Mouse (Mus musculus): ENCODE data around the gene Rplp2.

Gene Rplp2

DNA sequence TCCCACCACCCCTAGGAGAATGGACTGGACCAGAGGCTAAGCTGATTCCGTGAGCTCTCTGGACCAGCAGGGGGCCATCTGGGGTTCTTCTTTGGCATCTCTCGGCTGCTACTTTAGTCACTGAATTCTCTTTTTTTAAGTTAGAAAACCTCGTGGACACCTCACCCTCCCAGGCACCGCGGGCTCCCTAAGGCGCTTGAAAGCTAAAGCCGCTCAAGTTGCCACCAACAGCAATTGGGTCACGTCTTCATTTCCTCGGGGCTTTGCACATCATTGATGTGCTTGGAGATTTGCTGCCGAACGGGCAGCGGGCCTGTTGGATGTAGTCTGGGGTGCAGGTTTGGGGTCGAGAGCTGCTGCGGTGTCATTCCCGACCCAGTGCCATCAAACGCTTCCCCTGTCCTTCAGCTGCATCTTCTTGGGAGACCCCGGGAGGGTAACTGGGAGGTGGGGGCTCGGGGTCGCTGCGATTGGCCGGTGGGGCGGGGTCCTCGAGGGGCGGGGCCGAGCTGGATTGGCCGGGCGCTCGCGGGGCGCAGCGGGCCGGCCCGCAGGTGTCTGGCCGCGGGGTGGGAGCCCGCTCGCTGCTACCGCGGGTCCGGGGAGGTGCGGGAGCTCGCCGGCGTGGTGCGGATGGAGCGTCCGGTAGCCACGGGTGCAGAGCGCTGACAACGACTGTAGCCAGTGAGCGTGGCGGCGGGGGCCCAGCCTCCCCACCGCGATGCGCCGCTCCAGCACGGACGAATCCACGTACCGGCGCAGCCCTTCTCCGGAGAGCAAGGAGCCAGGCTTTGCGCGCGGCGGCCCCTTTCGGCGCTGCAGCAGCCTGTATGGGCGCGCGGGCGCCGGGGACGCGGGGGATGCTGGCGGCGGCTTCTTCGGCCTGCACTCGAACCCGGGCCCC lies 34.6 kb downstream of the Rplp2 start:
- peak in 1 of 2 experiments; percentile 60 for DNase-seq (ENCODE audit: low spot score in 2 of 2)

DNA sequence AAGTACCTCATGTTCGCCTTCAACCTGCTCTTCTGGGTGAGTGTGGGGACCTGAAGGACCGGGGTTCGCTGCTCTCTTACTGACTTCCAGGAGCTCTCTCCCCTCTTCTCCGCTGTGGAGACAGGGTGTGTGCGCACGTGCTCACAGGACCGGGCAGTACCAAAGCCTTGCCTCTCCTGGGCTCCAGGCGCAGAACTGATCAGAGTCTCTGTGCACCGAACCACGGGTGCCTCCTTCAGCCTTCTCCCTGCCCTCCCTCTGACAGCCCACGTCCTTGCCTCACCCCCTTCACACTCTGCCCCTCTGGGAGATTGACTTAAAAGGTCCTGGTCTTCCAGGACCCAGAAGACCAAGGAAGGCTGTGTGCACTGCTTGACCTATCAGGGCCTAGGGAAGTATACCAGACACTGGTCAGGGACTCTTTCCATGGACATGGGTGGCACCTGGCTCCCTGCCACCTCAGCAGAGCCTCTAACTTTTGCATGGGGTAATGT lies 35.4 kb downstream of the Rplp2 start:
- DNase-seq (ENCODE audit: low spot score in 2 of 2): no peak

DNA sequence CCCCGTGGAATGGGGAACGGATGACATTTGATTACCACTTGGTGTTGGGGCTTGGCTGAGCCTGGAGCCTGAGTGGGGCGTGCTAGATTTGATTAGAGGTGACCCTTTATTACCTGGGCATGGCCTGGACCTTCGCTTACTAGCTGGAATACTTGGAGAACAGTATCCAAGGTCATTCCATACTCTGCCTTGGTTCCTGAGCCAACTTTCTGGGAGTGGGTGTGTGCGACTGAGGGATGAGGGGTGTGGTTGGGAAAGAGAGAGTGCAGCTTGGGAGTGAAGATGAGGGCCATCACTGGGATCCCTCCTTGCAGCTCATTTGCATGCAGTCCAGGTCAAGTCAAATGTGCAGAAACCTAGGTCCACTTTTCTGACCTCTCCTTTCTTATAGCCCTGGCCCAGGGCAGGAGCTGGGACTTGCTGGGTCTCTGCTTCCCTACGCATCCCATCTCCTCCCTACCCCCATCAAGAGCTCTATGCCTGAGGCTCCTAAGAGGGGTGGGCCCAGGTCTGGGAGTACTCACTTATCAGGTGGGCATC lies 36.0 kb downstream of the Rplp2 start:
- DNase-seq (ENCODE audit: low spot score in 2 of 2): no peak

DNA sequence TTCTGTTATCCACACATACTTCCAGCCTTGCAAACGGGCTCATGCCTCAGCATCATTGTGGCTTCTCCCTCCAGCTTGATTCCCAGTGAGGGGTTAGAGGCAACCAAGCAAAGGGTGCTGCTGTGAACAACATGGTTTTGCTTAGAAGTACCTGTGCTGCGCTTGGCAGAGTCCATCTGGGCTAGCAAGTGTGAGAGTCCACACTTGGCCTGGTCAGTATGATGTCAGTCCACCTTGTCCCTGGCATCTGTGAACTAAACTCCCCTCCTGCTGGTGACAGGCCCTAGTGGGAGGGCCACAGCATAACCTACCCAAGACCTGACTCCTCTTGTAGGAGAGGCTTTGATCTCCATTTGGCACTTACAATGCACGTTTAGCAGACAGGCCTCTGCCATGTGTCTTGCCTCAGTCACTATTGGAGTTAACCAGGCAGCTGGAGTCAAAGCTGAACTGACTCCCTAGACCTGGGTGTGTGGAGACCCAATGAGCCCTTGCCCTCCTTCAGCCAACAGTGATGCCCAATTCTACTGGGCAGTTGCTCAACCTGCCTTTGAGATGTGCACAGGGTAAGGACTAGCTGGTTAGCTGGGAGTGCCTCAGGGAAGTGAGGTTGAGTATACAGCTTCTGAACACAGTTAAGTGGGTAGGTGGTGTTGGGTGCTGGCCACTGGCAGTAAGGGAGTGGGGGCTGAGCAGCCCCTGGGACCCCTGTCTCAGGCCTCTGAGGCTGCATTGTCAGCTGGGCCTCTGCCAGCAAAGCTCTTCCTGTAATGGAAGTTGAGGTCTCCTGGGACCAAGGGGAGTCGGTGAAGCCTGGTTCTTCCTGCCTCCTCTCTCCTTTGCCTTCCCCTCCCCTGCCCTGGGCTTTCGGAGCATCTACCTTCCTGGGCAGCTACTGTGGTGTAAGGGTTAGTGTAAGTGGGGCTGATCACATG lies 37.3 kb downstream of the Rplp2 start:
- DNase-seq (ENCODE audit: low spot score in 2 of 2): no peak

DNA sequence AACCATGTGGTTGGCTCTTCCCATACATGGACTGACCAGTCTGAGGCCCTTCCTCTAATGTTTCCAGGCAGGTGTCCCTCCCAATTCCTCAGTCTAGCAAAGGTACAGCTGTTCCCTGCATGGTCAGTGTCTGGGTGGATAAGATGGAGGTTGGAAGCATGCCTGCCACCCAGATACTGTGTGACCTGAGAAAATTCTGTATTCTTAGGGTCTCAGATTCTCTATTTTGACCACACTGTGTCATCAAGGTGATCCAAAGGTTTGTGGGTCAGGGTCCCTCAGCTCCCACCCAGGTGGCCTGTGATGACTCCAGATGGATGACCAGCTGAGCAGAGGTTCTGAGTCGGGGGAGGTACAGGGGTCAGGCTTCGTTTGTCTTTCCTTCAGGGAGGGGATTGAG lies 38.0 kb downstream of the Rplp2 start:
- no peak for DNase-seq (ENCODE audit: low spot score in 2 of 2)

DNA sequence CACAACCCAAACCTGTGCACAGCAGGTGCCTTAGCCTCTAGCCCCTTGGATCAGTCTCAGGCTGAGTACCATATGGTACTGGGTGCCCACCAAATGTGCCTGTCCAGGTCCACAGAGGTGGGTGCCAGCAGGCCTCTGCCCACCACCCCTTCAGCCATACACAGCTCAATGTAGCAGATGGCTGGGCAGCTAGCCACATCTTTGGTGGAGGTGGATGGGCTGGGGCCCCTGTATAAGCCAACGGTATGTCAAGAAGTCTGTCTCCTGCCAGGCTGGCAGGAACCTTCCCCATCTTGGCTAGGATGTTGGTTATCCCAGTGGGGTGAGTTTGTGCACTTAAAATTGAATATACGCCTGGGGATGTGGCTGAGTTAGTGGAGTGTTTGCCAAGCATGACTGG lies 38.4 kb downstream of the Rplp2 start:
- DNase-seq (ENCODE audit: low spot score in 2 of 2): no peak

DNA sequence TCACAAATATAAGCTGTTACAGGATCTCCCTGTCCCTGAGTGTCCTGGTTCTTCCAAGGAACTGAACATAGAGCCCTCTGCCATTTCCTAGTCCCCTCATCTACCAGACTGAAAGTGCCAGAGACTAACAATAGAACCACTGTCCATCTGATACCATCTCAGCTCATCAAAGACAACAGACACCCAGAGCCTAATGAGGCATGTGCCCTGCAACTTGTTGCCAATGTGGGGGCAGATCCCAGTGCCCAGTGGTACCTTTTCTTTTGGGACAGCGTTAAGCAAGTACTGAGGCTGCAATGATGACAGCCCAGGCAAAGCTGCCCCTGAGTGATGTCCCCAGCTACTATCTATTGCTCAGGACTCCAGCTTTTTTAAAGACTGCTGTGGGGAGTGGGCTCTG lies 39.1 kb downstream of the Rplp2 start:
- DNase-seq (ENCODE audit: low spot score in 2 of 2): no peak

DNA sequence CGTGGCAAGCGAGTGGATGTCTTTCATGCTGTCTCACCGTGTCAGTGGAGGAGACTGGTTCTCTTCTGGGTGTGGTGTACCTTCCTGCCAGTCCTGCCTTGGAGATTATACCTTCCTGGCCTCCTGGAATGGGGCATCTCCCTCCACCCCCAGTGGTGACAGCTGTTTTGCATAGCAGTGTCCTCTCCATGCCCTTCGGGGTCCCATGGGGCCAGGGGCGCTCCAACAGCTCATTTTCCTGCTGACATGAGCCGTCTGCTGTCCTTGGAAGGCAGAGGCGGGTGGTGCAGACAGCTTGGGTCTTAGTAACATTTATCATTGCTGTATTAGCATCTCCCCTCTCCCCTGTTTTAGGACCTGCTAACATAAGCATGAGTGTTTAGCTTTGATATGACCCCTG lies 40.0 kb downstream of the Rplp2 start:
- no peak for DNase-seq (ENCODE audit: low spot score in 2 of 2)

DNA sequence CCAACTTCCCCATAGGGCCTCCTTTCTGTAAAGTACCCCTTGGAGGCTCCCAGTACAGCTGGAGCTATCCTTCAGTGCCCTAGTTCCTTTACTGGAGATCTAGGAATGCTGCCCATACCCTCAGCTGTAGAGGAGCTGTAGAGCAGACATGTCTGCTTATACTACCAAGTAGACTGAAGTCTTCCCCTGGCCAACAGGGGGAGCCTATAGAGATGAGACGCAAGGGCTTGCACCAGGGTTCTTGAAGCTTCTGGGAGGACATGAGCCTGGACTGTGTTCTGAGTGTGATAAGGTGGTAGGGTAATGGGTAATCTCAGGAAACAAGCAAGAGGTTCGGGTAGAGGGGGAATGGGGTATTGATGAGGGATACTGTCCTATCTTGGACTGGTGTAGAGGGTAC lies 44.0 kb downstream of the Rplp2 start:
- no peak for DNase-seq (ENCODE audit: low spot score in 2 of 2)

DNA sequence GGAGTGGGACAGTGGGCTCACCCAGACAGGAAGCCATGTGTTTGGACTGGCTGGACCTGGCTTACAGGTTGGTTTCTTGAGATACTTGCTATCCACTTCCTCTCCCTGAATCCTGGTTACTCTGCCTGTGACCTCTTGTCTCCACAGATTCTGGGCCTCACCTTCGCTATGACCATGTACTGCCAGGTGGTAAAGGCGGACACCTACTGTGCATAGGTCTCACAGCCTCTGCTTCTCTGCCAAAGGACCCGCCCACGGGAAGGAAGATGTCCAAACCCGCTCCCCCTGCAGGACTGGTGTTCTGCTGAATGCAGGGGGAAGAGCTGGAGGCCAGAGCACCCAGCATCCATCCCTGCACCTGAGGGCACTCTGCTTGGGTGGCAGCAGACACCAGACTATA lies 45.6 kb downstream of the Rplp2 start:
- no peak for DNase-seq (ENCODE audit: low spot score in 2 of 2)

DNA sequence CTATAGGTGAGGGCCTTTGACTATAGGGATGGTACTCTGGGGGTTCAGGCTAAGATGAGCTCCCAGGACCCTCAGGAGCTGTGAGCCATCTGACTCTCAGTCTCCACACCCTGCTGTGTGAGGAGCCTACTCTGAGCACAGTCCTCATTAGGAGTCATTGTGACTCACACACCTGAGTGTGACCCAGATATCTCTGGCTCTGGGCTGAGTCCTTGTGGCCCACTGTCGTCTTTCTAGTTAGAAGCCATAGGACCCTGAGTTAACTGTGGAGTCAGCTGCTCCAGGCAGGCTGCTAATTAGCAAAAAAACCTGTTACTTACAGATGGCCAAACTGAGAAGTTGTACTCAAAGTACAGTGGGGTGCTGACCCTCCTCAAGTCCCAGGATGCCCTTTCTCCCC lies 46.6 kb downstream of the Rplp2 start:
- DNase-seq (ENCODE audit: low spot score in 2 of 2): no peak

DNA sequence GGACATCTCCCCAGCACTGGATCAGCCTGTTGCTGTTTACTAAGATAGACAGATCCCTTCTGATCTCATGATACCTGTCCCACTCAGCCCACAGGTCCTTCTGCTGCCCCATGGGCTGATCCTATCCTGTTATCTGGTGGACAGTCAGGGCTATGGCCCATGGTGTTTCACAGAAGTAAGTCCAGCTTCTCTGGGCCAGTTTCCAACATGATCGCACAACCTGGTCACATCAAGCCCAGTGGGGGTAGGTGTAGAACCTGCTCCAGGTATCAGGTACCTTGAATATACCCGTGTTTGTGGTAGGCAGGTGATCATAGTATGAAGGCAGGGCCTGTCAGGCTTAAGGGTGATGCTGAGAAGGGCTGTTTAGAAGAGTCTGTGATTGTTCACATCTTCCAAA lies 48.2 kb downstream of the Rplp2 start:
- no peak for DNase-seq (ENCODE audit: low spot score in 2 of 2)

DNA sequence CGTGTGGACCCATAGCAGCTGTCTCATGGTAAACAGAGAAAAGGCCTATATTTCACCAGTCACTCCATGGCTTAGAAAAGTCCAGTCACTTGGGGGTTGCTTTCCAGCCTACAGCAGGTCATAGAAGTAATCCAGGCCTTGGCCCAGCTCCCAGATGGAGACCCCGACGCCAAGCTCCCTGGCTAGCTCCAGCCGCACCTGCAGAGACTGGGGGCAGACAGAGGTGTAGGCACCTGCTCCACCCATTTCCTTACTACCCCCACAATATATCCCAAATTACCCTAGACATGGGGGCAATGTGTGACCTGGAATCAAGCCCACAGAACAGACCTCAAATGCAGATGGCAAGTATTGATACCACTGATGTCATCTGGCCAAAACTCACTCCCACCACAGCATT lies 48.8 kb downstream of the Rplp2 start:
- DNase-seq (ENCODE audit: low spot score in 2 of 2): no peak

DNA sequence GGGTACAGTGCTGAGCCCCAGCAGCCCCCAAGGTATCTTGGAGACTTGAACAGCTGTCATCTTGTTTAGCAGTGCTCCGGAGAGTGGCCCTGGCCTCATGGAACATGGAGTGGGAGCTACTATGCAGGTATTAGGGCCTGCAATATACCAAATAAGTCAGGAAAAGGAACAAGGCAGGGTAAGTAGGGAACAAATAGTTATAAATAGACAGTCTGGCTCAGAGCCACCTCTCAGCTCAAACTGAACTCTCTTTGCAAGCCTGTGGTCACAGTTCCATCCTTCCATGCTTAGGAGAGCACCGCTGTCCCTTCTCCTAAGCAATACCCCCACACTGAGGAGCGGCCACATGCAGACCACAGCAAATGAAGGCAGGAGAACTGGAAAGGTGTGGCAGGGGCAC lies 50.4 kb downstream of the Rplp2 start:
- DNase-seq (ENCODE audit: low spot score in 2 of 2): no peak
